Mouse (Mus musculus): ENCODE data around the gene N4bp2. TPM values are rescaled to one million over a fixed set of nuclear protein-coding genes. Genes with fewer than 3 reads are reported as not detected.

The N4bp2 gene
- total RNA-seq, 2 experiments from 2014 or later, result 8.3 to 10.5 TPM

- intact Hi-C loops (cut with DNase I), result no loop called here
- no peak for DNase-seq (ENCODE audit: low spot score in 2 of 2)
Measured at GRCm38 (mm10) chr5:65859396-65859795, 96.1 kb downstream of the N4bp2 start.

DNA sequence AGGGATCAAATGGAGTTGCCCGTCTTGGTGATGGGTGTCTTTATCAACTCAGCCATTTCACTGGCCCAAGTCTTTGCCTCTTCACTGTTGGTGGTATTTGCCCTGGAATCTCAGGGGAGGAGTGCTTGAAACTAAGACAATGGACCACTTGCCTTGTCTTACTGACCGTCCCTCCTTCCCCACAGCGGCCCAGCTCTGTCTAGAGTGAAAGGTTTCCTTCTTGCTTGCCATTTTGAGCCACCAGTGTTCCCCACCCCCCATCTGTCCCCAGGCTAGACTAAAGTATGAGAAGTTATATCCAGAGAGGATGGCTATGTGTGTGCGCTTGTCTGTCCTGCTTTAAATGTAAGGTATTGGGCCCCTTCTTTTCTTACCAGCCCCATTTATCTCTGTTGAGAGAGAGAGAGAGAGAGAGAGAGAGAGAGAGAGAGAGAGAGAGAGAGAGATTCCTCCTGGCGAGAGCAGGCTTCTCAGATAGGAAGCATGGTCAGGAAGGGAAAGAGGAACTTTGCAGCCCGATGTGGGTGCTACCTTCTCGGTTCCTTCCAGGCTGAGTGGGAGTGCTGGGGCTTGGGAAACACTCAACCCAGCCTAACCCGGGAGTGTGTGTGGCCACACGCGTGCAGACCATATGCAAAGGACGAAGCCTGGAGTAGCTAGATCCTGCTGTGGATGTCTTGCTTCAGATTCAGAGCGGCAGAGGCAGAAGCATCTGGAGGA, 97.1 kb downstream of the N4bp2 start:
- intact Hi-C loops (cut with DNase I), result no loop called here
- peak in 1 of 2 experiments; percentile 6 for DNase-seq (ENCODE audit: low spot score in 2 of 2)

- intact Hi-C loops (cut with DNase I), result no loop called here
- no peak for DNase-seq (ENCODE audit: low spot score in 2 of 2)
Measured at GRCm38 (mm10) chr5:65861154-65861944, 98.0 kb downstream of the N4bp2 start, which contains the start of gene Rhoh. TSS of gene Rhoh (plus strand) at chr5:65861213.

- DNase-seq (ENCODE audit: low spot score in 2 of 2), result no peak
- intact Hi-C loops (cut with DNase I), result no loop called here
Measured at GRCm38 (mm10) chr5:65862217-65862927, 99.1 kb downstream of the N4bp2 start.

DNA sequence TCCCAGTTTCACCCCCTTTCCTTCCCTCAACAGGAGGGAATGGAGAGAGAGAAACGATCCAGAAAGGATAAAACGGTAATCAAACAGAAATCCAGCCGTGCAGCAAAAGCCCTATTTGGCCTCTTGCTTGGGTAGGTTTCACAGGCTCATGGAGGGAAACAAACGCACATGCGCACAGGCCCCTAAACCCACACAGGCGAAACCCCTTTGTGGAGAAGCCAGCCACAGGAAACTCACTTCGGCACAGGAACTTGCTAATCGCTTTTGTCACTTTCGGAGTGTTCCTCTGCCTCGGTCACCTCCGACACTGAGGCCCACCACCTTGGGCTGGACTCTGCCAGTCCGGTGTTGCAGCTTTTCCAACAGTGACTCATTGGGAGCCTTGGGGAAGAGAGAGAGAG, 100.0 kb downstream of the N4bp2 start:
- peak; percentile 10 to 12 for DNase-seq (ENCODE audit: low spot score in 2 of 2)
- intact Hi-C loops (cut with DNase I), result no loop called here

DNA sequence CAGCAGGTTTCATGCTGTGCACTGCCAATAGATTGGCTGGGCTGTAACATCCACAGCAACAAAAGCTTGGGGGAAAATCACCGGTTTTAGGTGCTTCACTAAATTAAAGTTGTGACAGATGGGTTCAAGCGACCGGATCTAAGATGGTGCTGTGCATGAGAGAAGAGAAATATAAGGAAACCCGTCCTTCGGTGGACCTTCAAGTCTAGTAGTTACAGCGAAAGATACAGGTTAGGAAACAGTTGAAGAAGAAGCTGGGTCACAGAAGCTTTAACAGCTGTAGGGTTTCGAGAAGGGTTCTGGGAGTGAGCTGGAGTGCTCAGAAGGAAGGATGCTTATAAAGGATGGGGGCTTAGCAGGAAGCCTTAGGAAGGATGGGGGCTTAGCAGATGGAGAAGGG, 101.2 kb downstream of the N4bp2 start:
- intact Hi-C loops (cut with DNase I), result no loop called here
- no peak for DNase-seq (ENCODE audit: low spot score in 2 of 2)

DNA sequence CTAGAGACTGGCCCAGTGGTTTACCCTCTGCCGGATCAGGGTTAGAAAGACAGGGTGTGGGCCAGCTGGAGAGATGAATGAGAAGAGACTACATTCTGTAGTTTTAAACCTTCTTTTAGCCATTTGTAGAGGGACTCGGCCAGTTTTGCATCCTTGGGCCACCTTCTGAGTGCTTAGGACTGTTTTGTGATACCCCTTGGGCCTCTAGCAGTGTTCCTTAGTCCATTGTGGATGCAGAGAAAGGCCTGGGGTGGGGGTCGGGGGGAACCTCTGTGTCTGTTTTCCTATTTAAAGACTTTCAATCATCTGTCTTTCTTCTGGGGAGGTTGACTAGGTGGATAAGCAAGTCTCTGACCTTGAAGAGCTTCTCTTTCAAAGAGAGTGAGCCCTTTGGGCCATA, 101.6 kb downstream of the N4bp2 start:
- intact Hi-C loops (cut with DNase I), result no loop called here
- no peak for DNase-seq (ENCODE audit: low spot score in 2 of 2)

DNA sequence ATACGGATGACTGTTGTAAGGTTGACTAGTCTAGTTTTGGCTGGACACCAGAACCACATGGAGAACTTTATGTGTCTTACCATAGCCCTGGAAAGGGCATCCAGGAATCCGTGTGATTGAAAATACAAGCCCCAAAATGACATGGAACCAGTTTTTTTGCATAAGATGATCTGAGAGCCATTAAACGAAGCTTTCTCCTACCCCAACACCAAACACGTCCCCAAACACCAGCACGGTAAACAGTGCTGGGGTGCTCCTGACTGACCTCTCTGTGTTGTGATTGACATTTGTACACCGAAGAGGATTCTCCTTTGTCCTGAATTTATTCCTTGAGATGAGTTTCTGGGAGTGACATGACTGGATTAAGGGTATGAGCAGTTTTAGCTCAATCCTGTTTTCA, 103.3 kb downstream of the N4bp2 start:
- no peak for DNase-seq (ENCODE audit: low spot score in 2 of 2)
- intact Hi-C loops (cut with DNase I), result no loop called here

DNA sequence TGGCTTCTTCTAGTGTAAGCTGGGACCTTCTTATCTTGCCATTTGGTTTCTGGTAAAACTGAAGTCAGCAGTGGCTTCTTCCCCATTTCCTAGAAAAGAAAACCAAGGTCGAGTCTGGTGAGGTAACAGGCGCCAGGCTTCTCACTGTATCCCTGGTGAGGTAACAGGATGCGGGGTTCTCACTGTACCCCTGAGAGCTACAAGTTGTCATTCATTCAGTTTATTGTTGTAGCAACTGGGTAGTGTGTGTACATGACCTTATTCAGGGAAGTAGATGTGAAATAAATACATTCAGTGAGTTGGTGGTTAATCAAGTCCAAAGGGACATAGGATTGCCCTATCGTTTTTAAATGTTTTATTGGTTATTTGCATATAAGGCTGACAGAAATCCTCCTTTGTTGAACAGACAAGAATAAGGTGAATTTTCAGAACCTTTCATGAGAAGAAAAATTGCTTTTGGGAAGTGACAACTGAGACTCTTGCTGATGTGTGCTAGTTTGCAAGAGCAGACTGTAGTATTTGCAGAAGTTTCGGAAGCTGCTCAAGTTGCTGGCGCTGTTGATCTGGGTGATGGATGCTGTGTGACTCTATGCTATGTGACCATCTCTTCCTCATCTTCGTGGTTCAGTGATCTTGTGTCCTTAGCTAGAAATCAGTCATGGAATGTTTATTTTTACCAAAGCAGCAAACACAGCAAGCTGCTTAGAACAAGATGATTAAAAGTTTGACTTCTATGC, 104.2 kb downstream of the N4bp2 start:
- intact Hi-C loops (cut with DNase I), result no loop called here
- DNase-seq (ENCODE audit: low spot score in 2 of 2), result peak in 1 of 2 experiments; percentile 11

- DNase-seq (ENCODE audit: low spot score in 2 of 2), result no peak
- intact Hi-C loops (cut with DNase I), result no loop called here
Measured at GRCm38 (mm10) chr5:65868419-65868818, 105.1 kb downstream of the N4bp2 start.

GRCm38 (mm10) chr5:65869660-65870059, 106.3 kb downstream of the N4bp2 start:
- no peak for DNase-seq (ENCODE audit: low spot score in 2 of 2)
- intact Hi-C loops (cut with DNase I), result no loop called here

DNA sequence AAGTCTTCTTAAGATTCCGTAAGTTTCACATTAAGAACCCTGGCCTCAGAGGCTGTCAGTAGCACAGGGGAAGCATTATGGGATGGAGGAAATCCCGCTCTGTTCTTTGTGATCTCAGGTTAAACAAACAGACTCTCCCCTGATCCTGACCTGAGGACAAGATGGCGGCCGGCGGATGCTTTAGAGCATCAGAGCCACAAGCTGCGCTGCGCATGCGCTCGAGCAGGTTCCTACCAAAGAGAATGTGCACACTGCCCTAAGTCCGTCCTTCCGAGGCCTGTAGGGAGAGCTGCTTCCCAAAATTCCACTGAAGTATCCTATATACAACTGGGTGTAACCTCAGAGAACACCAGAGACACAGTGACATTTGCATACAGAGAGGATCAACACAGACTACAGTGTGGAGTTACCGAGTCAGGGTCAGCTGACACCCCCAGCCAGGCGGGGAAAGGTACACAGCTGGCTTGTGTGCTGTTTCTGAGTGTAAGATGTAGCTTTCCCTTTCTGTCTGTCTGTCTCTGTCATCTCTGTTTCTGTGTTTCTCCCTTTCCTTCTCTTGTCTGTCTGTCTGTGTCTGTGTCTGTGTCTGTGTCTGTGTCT, 108.1 kb downstream of the N4bp2 start:
- no peak for DNase-seq (ENCODE audit: low spot score in 2 of 2)
- intact Hi-C loops (cut with DNase I), result no loop called here

DNA sequence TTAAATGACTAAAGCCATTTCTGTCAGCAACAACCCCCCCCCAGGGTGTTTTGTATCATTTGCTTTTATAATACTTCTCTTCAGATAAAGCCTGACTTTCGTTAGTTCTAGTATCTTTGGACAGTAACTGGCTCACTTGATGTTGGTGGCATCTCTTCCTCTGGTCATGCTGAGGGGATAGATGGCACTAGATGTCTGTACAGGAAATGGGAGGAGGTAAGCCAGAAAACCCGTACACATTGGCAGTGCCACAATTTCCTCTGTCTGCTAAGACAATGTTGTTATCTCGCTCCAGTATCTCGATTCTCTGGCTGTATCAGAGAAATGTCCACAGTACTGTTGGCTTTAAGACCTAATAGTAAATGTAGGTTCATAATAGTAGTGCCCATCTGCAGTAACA, 109.9 kb downstream of the N4bp2 start:
- intact Hi-C loops (cut with DNase I), result no loop called here
- no peak for DNase-seq (ENCODE audit: low spot score in 2 of 2)

DNA sequence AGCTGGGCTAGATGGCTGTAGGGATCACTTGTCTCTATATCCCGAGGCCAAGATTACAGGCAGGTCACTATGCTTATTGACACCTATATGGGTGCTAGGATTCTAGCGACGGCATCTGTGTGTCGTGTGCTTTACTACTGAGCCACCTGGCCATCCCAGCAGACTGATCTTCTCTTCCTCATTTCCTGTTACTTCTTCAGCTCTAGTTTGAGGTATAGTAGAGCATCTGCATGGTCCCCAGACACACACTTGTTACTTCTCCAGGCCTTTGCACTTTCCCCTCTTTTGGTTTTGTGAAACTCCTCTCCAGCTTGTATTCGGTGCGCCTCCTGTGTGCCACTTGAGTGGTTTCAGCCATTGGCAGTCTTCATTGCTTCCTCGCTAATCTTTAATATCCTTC, 111.9 kb downstream of the N4bp2 start:
- intact Hi-C loops (cut with DNase I), result no loop called here
- no peak for DNase-seq (ENCODE audit: low spot score in 2 of 2)

DNA sequence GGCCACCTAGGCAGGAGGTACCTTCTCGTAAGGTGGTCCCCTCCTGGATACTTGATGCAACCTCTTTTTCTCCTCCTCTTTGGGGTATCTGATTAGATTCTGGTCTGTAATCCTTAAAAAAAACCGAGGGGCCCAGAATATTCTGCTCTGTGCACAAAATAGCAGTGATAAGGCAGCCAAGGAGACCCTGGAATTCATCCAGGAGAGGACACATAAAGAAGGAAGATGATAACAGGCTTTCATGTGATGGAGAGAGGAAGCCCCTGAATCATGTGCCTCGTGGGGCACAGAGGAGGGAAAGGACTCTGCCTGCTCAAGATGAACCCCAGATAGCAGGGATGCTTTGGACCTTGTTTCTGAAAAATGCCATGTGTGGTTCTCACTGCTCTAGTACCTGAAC, 115.0 kb downstream of the N4bp2 start:
- no peak for DNase-seq (ENCODE audit: low spot score in 2 of 2)
- intact Hi-C loops (cut with DNase I), result no loop called here

Other genes starting within 250 kb of the N4bp2 start
- gene Smim14, start 226.3 kb upstream of the N4bp2 start, total RNA-seq (2021), result 100 to 1,000 TPM; 152 to 164 TPM
- gene Ube2k, start 226.3 kb upstream of the N4bp2 start, total RNA-seq (2021), result 100 to 1,000 TPM; 125 to 129 TPM
- 10 to 100 TPM; 82.4 to 82.9 TPM for gene Pds5a, start 65.2 kb upstream of the N4bp2 start, total RNA-seq (2021)
- gene Rhoh, start 97.7 kb downstream of the N4bp2 start, total RNA-seq (2021), result 1 to 10 TPM in 1 of 2 experiments, under 1 TPM in 1; 0.69 to 1.1 TPM
- not detected for gene Chrna9, start 171.4 kb downstream of the N4bp2 start, total RNA-seq (2021)
- gene 9130230L23Rik, start 240.8 kb downstream of the N4bp2 start, total RNA-seq (2021), result not detected

Measured in left cerebral cortex, postnatal 25 days (tissue).